Mouse (Mus musculus): ENCODE data around the gene Kdm4a. TPM values are rescaled to one million over a fixed set of nuclear protein-coding genes. Genes with fewer than 3 reads are reported as not detected.

The Kdm4a gene
- polyA plus RNA-seq, 1 experiment from 2014 or later = 18.6 TPM

DNA sequence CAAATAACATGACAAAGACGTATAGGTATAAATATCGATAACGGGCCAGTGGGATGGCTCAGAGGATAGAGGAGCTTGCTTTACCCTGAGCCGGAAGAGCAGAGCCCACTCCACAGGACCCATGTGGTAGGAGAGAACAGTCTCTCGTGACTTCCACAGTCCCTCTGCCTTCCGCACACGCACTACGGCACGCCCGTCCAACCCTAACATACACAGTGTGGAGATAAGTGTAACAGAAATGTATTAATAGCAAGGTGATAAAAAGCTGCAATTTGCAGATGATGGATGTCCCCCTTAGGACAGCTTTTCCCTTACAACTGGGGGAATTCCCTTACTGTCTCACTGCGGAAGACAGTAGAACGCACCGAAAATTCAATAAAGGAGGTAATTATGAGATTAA is 70.2 kb downstream of the Kdm4a start:
- 63% methylated on average over 13 of the region's 13 CpGs for WGBS
- no peaks in the 10 kb centered on the region for H3K27me3 ChIP-seq (replicated peaks; ENCODE audit: control insufficient read depth, insufficient read depth, low read length)
- H3K4me2 ChIP-seq (ENCODE audit: low read depth, low read length) = no peak overlapping the region
- H3K4me3 ChIP-seq (ENCODE audit: low read length) = no peak overlapping the region
- H3K36me3 ChIP-seq (ENCODE audit: control insufficient read depth, insufficient read depth, low read length) = no peaks in the 10 kb centered on the region
- peaks cover 8% of the 10 kb centered on the region for H3K4me1 ChIP-seq (ENCODE audit: control insufficient read depth, insufficient read depth, low read length)
- no peak for ATAC-seq
- no peaks in the 10 kb centered on the region; the same call in 1 of the 2 replicates for H3K9me3 ChIP-seq (ENCODE audit: control insufficient read depth, low read length)
- H3K27ac ChIP-seq (ENCODE audit: low read length) = no peak overlapping the region
- H3K9ac ChIP-seq (ENCODE audit: low read depth, low read length) = 0 out of 2 replicates have a peak overlapping the region, but pooled peaks have one; percentile 9

DNA sequence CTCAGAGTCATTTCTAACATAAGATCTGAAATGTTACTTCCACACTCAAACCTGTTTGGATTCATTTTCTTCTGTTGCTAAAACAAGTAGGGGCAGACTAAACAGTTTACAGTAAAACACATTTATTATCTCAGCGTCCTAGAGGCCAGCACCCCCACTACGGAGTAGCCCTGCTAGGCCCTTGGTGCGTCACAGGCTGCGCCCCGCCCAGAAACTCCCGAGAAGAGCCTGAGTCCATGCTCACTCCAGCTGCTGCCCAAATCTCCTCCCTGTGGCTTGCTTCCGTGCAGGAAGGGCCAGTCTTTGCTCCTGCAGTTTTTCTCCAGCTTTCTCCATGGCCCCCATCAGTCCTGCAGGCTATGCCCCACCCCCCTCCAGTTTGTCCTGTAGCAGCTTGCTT is 71.1 kb downstream of the Kdm4a start:
- H3K27me3 ChIP-seq (replicated peaks; ENCODE audit: control insufficient read depth, insufficient read depth, low read length) = no peaks in the 10 kb centered on the region
- peak; percentile 83 for ATAC-seq
- peaks cover 8% of the 10 kb centered on the region for H3K4me1 ChIP-seq (ENCODE audit: control insufficient read depth, insufficient read depth, low read length)
- H3K9ac ChIP-seq (ENCODE audit: low read depth, low read length) = no peak overlapping the region
- H3K4me2 ChIP-seq (ENCODE audit: low read depth, low read length) = 0 out of 2 replicates have a peak overlapping the region, but pooled peaks have one; percentile 1
- no peaks in the 10 kb centered on the region; the same call in 1 of the 2 replicates for H3K9me3 ChIP-seq (ENCODE audit: control insufficient read depth, low read length)
- H3K27ac ChIP-seq (ENCODE audit: low read length) = 0 out of 2 replicates have a peak overlapping the region, but pooled peaks have one; percentile 25
- 24% methylated on average over 7 of the region's 7 CpGs for WGBS
- H3K36me3 ChIP-seq (ENCODE audit: control insufficient read depth, insufficient read depth, low read length) = no peaks in the 10 kb centered on the region
- H3K4me3 ChIP-seq (ENCODE audit: low read length) = no peak overlapping the region

GRCm38 (mm10) chr4:118105256-118106053 is 74.4 kb downstream of the Kdm4a start:
- H3K27ac ChIP-seq (ENCODE audit: low read length) = no peak overlapping the region
- H3K4me2 ChIP-seq (ENCODE audit: low read depth, low read length) = no peak overlapping the region
- H3K36me3 ChIP-seq (ENCODE audit: control insufficient read depth, insufficient read depth, low read length) = no peaks in the 10 kb centered on the region
- H3K27me3 ChIP-seq (replicated peaks; ENCODE audit: control insufficient read depth, insufficient read depth, low read length) = no peaks in the 10 kb centered on the region
- H3K9ac ChIP-seq (ENCODE audit: low read depth, low read length) = no peak overlapping the region
- H3K9me3 ChIP-seq (ENCODE audit: control insufficient read depth, low read length) = no peaks in the 10 kb centered on the region; the same call in 1 of the 2 replicates
- WGBS = 85% methylated on average over 3 of the region's 3 CpGs
- H3K4me1 ChIP-seq (ENCODE audit: control insufficient read depth, insufficient read depth, low read length) = peaks cover 8% of the 10 kb centered on the region
- no peak overlapping the region for H3K4me3 ChIP-seq (ENCODE audit: low read length)
- no peak for ATAC-seq

DNA sequence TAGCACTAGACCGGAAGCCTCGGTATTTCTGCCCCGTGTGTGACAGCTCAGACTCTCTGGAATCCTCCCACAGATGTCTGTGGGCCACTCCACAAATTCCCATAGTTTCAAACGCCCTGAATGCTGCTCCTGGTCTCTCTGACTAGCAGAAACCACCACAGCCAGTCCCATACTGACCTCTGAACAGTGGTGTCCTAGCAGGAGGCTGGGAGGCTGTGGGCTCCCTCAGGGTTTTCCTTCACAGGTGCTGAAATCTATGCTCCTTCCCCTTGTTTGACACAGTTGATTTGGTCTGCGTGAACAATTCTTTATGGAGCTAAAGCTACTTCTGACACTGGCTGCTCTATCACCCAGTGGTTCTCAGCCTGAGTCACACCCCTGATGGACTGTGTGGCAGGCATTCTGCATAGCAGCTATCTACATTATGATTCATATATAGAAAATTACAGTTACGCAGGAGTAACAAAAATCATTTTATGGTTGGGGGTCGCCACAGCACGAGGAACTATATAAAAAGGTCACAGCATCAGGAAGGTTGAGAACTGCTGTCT is 76.5 kb downstream of the Kdm4a start:
- no peaks in the 10 kb centered on the region; the same call in 1 of the 2 replicates for H3K9me3 ChIP-seq (ENCODE audit: control insufficient read depth, low read length)
- H3K4me3 ChIP-seq (ENCODE audit: low read length) = no peak overlapping the region

DNA sequence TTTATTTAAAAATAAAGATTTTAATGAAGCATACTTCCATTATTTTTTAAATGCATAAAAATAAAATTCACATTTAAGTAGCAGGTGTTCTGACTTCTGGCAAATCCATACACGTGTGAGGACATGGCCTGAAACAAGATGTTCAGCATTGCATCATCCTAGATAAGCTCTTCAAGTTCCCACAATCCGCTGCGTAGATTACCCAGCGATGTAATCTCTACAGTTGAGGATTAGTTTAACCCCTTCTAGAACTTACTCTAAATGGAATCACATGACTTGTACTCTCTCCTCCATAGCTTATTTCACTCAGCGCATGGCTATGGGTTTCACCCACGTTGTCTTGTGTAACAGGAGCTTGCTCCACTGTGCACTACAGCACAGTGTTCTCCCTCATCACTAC is 78.3 kb downstream of the Kdm4a start:
- no peak overlapping the region for H3K4me3 ChIP-seq (ENCODE audit: low read length)
- no peak overlapping the region for H3K4me2 ChIP-seq (ENCODE audit: low read depth, low read length)
- H3K27me3 ChIP-seq (replicated peaks; ENCODE audit: control insufficient read depth, insufficient read depth, low read length) = no peaks in the 10 kb centered on the region
- H3K9ac ChIP-seq (ENCODE audit: low read depth, low read length) = no peak overlapping the region
- H3K9me3 ChIP-seq (ENCODE audit: control insufficient read depth, low read length) = no peaks in the 10 kb centered on the region
- ATAC-seq = no peak
- H3K4me1 ChIP-seq (ENCODE audit: control insufficient read depth, insufficient read depth, low read length) = no peaks in the 10 kb centered on the region
- 73% methylated on average over 6 of the region's 6 CpGs for WGBS
- no peak overlapping the region for H3K27ac ChIP-seq (ENCODE audit: low read length)
- H3K36me3 ChIP-seq (ENCODE audit: control insufficient read depth, insufficient read depth, low read length) = no peaks in the 10 kb centered on the region

More for the DNA sequence above, 76.5 kb downstream of the Kdm4a start:
- H3K4me2 ChIP-seq (ENCODE audit: low read depth, low read length) = no peak overlapping the region
- 80% methylated on average over 8 of the region's 8 CpGs for WGBS
- no peak overlapping the region for H3K9ac ChIP-seq (ENCODE audit: low read depth, low read length)
- H3K4me1 ChIP-seq (ENCODE audit: control insufficient read depth, insufficient read depth, low read length) = no peaks in the 10 kb centered on the region
- no peaks in the 10 kb centered on the region for H3K36me3 ChIP-seq (ENCODE audit: control insufficient read depth, insufficient read depth, low read length)
- no peaks in the 10 kb centered on the region for H3K27me3 ChIP-seq (replicated peaks; ENCODE audit: control insufficient read depth, insufficient read depth, low read length)
- no peak for ATAC-seq
- H3K27ac ChIP-seq (ENCODE audit: low read length) = no peak overlapping the region

DNA sequence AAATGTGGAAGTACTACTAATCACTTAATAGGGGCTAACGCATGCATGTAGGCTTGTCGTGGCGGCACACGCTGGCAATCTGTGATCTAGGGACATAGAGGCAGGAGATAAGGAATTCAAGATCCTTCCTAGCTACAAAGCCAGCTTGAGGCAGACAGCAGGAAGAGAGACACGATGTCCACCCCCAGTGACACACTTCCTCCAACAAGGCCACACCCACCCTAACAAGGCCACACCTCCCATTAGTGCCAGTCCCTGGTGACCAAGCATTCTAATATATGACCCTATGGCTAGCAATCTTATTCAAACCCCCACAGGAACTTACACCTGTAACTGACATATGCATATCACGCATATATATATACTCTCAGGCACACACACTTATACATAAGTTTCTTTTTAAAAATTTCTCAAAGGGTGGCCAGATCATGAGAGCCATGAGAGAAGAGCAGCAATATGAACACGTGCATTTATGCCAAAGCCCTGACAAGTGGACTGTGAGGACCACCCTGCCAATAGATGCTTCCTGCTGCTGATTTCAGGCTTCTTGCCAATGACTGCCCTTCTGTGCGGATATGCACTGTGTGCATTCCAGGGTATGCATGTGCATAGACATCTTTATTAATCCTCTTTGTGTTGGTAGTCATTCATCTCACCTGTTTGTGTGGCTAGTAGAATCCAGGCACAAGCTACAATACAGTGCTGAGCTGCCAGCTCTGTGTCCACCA is 80.0 kb downstream of the Kdm4a start:
- Histone ChIP-seq H3K27me3 (replicated peaks; ENCODE audit: control insufficient read depth, insufficient read depth, low read length) (no peaks in the 10 kb centered on the region), H3K36me3 (ENCODE audit: control insufficient read depth, insufficient read depth, low read length) (no peaks in the 10 kb centered on the region), H3K4me1 (ENCODE audit: control insufficient read depth, insufficient read depth, low read length) (no peaks in the 10 kb centered on the region), H3K9me3 (ENCODE audit: control insufficient read depth, low read length) (no peaks in the 10 kb centered on the region), H3K4me3 (ENCODE audit: low read length) (no peak overlapping the region), H3K9ac (ENCODE audit: low read depth, low read length) (no peak overlapping the region), H3K27ac (ENCODE audit: low read length) (no peak overlapping the region), H3K4me2 (ENCODE audit: low read depth, low read length) (no peak overlapping the region)
- 87% methylated on average over 8 of the region's 8 CpGs for WGBS
- peak; percentile 13; the same call in 1 of the 2 replicates for ATAC-seq

GRCm38 (mm10) chr4:118098571-118098970 is 81.3 kb downstream of the Kdm4a start:
- H3K27ac ChIP-seq (ENCODE audit: low read length) = no peak overlapping the region
- H3K4me3 ChIP-seq (ENCODE audit: low read length) = no peak overlapping the region
- ATAC-seq = no peak
- whole genome bisulfite sequencing = 92% methylated on average over 6 of the region's 6 CpGs
- no peaks in the 10 kb centered on the region for H3K9me3 ChIP-seq (ENCODE audit: control insufficient read depth, low read length)
- no peaks in the 10 kb centered on the region for H3K27me3 ChIP-seq (replicated peaks; ENCODE audit: control insufficient read depth, insufficient read depth, low read length)
- H3K4me1 ChIP-seq (ENCODE audit: control insufficient read depth, insufficient read depth, low read length) = no peaks in the 10 kb centered on the region
- H3K9ac ChIP-seq (ENCODE audit: low read depth, low read length) = no peak overlapping the region
- no peak overlapping the region for H3K4me2 ChIP-seq (ENCODE audit: low read depth, low read length)
- 0 out of 2 replicates have a peak, but pooled peaks cover 4% of the 10 kb centered on the region for H3K36me3 ChIP-seq (ENCODE audit: control insufficient read depth, insufficient read depth, low read length)

DNA sequence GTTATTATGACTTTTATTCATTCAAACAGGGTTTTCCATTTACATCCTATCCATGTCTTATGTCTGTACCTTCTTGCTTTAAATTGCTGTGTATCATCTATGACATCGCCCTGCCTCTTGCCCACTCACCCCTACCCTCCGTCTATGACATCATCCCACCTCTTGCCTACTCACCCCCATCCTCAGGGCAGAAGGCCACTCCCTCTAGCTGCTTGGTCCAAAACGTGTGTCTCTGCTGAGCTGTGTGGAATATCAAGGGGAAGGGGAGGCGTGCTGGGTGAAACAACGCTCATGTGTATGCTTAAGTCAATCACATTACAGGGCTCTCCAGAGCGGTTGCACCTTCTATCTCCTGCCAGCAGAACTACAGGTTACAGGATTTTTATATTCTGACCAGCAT is 83.8 kb downstream of the Kdm4a start:
- WGBS = 69% methylated on average over 6 of the region's 6 CpGs
- no peak overlapping the region for H3K27ac ChIP-seq (ENCODE audit: low read length)
- no peaks in the 10 kb centered on the region for H3K27me3 ChIP-seq (replicated peaks; ENCODE audit: control insufficient read depth, insufficient read depth, low read length)
- H3K9ac ChIP-seq (ENCODE audit: low read depth, low read length) = no peak overlapping the region
- no peaks in the 10 kb centered on the region for H3K9me3 ChIP-seq (ENCODE audit: control insufficient read depth, low read length)
- H3K36me3 ChIP-seq (ENCODE audit: control insufficient read depth, insufficient read depth, low read length) = 0 out of 2 replicates have a peak, but pooled peaks cover 4% of the 10 kb centered on the region
- no peak for ATAC-seq
- no peak overlapping the region for H3K4me3 ChIP-seq (ENCODE audit: low read length)
- H3K4me1 ChIP-seq (ENCODE audit: control insufficient read depth, insufficient read depth, low read length) = no peaks in the 10 kb centered on the region
- no peak overlapping the region for H3K4me2 ChIP-seq (ENCODE audit: low read depth, low read length)

DNA sequence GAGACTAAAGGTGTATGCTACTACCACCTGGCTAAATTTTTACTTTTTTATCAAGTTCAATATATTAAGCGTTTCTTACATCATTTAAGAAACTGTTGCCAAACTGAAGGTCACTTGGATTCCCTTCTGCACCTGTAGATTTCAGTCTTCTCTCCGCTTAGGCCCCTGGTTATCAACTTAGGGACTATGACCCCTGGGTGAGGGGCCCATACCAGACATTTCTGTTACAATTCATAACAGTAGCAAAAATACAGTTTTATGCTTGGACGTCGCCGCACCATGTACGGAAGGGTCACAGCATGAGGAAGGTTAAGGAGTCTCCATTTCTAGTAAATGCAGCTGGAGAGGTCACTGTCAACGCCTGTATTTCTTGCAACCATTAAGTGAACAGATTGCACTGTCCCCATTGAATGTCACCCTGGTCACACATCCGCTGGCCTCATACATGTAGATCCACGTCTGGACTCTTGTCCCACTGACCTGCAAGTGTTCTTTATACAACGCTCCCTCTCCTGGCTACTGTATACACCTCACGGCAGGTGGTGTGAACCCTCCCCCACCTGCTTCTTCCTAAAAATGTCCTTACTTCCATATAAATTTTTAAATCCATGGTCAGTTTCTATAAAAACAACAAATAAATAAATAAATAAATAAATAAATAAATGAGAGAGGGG is 86.9 kb downstream of the Kdm4a start:
- peak; percentile 62 for ATAC-seq

More for the DNA sequence above, 86.9 kb downstream of the Kdm4a start:
- Histone ChIP-seq H3K9ac (ENCODE audit: low read depth, low read length) (no peak overlapping the region), H3K4me2 (ENCODE audit: low read depth, low read length) (no peak overlapping the region), H3K36me3 (ENCODE audit: control insufficient read depth, insufficient read depth, low read length) (0 out of 2 replicates have a peak, but pooled peaks cover 4% of the 10 kb centered on the region), H3K4me1 (ENCODE audit: control insufficient read depth, insufficient read depth, low read length) (no peaks in the 10 kb centered on the region), H3K27me3 (replicated peaks; ENCODE audit: control insufficient read depth, insufficient read depth, low read length) (no peaks in the 10 kb centered on the region), H3K27ac (ENCODE audit: low read length) (peak overlapping the region; percentile 44; the same call in 1 of the 2 replicates), H3K9me3 (ENCODE audit: control insufficient read depth, low read length) (no peaks in the 10 kb centered on the region), H3K4me3 (ENCODE audit: low read length) (no peak overlapping the region)
- WGBS = 80% methylated on average over 11 of the region's 11 CpGs

All from intestine, embryonic 16.5 days (tissue).